Mouse (Mus musculus): Measurements from ENCODE around the gene Olfr1140.

The Olfr1140 gene

GRCm38 (mm10) chr2:87743452-87743851 lies at the start of gene Olfr1140:
Gene Olfr1140 (plus strand): TSS chr2:87743752.
- no peak for DNase-seq (ENCODE audit: low read depth, low spot score)

DNA sequence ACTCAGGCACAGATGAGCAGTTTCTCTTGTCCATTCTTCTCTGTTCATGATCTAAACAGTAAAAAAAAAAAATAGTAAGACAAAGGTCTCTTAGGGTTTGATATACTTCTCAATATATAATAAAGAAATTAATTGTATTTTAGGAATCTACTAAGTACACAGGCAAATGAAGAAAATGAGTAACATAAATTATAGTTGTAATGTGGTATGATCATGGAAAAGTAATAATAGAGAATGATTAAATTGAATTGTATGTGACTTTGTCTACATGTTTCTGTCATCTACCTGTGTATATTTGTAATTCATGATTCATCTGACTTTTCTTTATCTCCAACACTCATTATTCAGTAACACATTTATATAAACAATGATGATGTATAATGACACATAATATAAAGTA lies 49.7 kb upstream of the Olfr1140 start, which contains the start of gene Olfr1136:
Gene Olfr1136, minus strand, starts transcription at position 101 of the 400 bp plus-strand sequence.
- no peak for DNase-seq (ENCODE audit: low read depth, low spot score)

DNA sequence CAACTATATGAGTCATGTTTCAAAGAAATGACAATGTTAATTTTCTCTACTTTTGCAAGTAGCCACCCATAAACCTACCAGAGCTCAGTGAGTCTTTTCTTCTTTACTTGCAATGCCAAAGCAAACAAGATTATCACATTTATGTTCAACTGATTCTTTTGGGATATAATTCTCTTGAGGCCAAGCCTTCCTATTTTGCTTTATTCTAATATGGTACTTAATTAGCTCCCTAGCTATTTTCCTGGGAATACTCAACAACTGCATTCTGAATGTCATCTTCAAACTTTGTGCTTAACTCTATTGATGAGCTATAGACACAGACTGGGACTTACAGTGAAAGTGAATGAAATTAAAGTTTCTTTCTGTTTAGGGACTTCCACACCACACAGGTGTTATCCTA lies 30.5 kb upstream of the Olfr1140 start, which contains the start of gene Olfr1137:
Gene Olfr1137, minus strand, starts transcription at position 101 of the 400 bp plus-strand sequence.
- no peak for DNase-seq (ENCODE audit: low read depth, low spot score)

GRCm38 (mm10) chr2:87739878-87740277 lies 3.7 kb upstream of the Olfr1140 start, which contains the start of gene Olfr1138:
Gene Olfr1138 (minus strand): TSS chr2:87739978.
- DNase-seq (ENCODE audit: low read depth, low spot score) = no peak

DNA sequence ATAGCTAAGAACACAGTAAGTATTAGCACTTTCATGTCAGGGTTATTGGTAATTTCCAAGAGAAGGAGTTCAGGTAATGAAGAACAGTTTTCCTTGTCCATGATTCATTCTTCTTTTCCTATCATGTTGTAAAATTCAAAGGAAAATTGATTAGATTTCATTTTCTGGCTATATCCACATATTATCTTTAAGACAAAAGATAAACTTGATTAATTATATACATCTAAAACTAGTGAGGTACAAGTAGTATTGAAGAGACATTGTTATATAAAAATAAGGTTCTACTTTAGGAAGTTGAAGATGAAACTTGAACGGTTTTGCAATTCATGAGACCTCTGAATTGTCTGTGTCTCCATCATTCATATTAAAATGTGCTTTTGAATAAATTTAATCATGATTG lies 10.3 kb downstream of the Olfr1140 start, which contains the start of gene Olfr1141:
Gene Olfr1141, minus strand, starts transcription at position 101 of the 400 bp plus-strand sequence.
- DNase-seq (ENCODE audit: low read depth, low spot score) = no peak

DNA sequence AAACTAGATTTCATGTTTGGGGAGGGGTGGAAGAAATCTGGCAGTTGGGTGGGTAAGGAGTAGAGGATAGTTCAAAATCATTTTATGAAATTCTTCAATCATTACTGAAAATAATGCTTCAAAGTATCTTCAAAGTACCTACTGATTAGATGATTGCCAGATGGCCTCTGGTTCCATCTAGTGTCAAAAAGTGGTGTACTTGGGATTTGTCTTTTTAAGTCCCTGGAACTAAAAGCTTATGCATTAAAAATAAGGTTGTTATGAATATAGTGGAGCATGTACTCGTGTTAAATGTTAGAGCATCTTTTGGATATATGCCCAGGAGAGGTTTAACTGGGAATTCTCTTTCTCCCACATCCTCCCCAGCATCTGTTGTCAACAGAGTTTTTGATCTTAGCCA lies 32.6 kb downstream of the Olfr1140 start:
- no peak for DNase-seq (ENCODE audit: low read depth, low spot score)

DNA sequence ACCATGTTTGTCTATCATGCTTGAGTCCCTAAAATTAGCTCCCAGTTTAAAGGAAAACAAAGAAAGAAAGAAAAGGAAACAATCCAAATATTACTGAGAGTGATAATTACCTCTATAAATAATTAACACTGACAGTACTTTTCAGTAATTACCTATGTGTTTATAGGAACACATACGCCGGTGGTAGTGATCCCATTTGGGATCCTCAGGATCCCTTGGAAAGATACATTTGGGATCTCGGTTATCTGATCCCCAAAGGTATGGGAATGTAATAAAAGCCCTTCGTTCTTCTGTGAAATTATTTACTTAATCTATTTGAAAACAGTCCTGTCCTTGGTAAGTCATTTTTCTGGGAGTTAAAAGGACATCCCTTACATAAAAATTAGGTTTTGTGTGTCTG lies 35.6 kb downstream of the Olfr1140 start, which contains the start of gene Olfr152:
Gene Olfr152, plus strand, starts transcription at position 301 of the 400 bp plus-strand sequence.
- DNase-seq (ENCODE audit: low read depth, low spot score) = no peak

Data from A20 (cell line).